Mouse (Mus musculus) testis, postnatal 10 days (tissue): ENCODE data around the gene Nlk.
"Not testable (repeated sequence)": the region's sequence is repeated elsewhere in the genome, so short reads cannot be mapped to it uniquely, and the experiment has no call there.

Experiments
- DNase-seq: peaks from one replicate; pipeline ENCODE4 v3.0.0; 2021; ENCODE audit warnings: low spot score

The Nlk gene

DNA sequence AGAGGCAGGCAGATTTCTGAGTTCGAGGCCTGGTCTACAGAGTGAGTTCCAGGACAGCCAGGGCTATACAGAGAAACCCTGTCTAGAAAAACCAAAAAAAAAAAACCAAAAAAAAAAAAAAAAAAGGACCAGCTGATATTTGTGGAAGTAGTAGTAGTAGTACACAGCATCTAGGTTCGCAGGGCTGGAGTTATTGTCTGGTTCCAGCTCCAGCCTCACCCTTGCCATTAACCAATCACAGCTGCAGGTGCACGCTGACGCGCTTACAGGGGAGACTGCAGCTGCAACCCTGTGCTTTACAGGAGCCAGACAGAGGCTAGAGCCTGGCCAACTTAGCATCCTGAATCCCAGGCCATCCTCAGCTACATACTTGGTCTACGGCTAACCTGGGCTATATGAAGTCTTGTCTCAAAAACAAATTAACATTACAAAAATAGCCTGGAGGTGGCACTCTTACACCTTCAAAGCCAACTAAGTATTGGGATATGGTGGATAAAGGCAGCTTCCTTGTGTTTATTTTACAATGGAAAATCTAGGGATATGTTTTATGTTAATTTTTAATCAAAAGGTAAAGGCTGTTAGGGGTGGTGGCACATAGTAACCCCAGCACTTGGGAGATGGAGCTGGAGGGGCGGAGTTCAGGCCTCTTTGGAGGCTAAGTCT lies 152.6 kb downstream of the Nlk start:
- no peak for DNase-seq

DNA sequence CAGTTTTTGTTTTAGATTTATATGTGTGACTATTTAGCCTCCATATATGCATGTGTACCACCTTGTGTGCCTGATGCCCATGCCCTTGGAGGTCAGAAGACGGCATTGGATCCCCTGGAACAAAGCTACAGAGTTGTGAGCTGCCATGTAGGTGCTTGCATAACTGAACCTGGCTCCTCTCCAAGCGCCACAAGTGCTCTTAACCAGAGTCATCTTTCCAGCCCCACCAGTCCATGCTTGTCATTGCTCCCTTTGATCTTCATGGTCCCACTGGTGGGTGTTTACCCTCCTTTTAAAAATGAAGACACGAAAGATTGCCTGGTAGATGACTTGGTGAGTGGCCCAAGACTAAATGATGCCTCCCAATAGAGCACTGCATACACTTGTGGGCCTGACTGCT lies 156.8 kb downstream of the Nlk start:
- no peak for DNase-seq

DNA sequence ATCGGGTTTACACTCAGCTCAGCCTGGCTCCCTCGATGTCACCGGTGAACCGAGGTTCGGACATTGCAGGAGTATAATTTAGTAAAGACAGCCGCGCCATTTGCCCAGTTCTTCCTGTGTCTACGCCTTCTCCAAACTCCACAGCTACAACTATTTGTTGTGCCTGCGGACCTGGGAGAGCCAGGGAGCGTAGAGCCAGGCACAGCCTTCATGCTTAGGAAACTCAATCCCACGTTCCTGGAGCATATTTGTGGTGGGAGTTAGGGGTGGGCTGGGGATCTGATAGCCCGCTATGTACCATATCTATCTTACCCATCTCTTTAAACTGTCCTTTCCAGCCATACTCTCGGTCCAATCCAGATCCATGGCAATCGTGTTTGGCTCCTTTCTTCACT lies 160.5 kb downstream of the Nlk start:
- no peak for DNase-seq

DNA sequence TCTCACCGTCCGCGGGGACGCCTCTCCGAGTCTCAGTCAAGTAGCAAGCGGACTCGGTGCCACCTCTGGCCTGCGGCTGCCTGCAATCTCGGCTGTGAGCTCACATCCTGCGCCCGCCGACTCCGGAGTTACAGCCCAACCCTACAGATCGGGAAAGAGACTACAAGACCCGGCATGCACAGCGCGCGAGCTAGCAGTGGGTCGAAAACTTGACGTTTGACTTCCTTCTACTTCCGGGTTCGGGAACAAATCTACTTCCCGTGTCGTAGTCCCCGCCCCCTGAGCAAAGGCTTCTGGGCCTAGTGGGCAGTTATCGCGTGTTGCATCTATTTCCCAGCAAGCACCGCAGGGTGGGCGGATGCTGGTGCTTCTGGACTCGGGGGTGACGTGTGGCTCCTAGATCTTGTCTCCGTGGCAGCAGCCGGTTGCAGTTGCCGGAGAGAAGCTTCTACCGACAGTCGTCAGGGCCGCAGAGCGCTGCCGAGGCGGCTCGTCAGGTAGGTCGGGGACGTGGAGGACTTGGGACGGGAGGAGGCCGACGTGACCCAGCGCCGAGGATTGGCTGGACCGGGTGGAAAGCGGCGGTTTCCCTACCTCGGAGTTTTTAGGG lies 161.0 kb downstream of the Nlk start, which contains the start of the genes Tnfaip1 and Ift20:
TSS of gene Tnfaip1 (minus strand) at position 253 of the 610 bp plus-strand sequence.
TSS of gene Ift20 (plus strand) at position 282 of the 610 bp plus-strand sequence.
- peak; percentile 97 for DNase-seq

DNA sequence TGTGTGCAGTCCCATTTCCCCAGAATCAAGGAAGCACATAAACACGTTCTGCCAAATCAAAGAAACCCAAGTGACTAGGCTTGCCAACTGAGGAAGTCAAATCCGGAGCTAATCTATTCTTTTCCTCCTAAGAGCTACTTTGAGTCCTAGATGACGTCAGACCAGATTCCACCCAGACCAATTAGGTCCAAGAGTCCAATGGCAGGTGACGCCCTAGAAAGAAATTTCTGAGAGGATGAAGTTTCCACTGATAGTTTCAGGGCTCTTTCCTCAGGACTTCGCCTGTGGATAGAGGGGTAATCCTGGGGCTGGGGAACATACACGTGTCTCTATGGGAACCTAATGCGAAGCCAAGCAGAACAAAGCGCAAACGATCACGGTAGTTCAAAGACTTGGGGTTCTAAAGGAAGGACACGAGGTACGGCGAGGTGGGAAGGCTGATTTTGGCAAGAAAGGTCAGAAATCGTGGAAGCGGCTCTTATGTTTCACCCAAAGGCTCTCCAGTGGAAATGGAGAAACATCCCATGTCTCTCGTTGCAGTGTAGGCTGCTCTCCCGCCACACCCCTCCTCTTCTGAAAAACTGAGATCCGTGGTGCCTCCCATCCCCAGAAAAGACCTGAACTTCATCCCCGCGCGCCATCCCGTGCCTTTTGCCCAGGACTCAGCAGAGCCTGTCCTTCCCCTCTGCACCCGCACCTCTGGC lies 161.6 kb downstream of the Nlk start:
- no peak for DNase-seq

DNA sequence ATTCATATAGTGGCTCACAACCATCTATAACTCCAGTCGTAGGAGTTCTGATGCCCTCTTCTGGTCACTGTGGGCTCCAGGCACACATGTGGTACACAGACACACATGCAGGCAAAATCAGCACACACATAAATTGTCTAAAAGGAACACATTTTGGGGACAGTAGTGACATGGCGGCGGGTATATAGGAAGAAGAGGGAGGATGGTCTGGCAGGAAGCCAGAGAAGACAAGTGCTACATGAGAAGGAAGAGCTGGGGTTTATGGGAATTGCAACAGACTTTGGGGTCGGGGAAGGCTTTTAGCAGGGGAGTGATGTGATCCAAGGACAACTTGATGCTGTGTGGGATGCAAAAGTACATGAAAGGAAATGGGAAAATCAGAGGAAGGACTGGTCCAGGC lies 162.7 kb downstream of the Nlk start:
- no peak for DNase-seq

DNA sequence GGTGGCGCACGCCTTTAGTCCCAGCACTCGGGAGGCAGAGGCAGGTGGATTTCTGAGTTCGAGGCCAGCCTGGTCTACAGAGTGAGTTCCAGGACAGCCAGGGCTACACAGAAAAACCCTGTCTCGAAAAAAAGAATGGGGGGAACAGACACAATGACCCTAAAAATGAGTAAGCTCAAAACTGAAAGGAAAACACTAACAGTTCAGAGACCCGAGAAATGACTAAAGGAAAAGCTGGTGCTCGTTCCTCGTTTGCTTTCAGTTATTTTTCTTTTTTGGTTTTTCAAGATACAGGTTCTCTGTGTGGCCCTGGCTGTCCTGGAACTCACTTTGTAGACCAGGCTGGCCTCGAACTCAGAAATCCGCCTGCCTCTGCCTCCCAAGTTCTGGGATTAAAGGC lies 165.7 kb downstream of the Nlk start:
- not testable (repeated sequence) for DNase-seq

DNA sequence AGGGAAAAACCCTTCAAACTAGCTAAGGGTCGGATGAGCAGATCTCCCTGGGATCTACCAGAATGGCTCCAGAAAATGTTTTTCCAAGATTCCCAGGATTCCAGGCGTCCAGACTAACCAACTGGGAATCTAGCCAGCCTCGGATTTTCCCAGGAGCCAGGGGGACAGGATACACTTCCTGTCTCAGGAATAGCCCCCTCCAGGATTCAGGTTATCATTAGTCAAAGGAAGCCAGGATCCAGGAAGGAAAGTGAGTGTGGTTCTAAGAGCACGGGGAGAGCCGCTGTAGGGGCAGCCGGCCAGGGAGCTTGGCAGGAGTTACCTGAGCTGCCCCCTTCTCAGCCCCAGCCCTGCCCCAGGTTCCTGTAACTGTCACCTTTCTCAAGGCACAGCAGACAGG lies 166.1 kb downstream of the Nlk start:
- DNase-seq = peak; percentile 39

DNA sequence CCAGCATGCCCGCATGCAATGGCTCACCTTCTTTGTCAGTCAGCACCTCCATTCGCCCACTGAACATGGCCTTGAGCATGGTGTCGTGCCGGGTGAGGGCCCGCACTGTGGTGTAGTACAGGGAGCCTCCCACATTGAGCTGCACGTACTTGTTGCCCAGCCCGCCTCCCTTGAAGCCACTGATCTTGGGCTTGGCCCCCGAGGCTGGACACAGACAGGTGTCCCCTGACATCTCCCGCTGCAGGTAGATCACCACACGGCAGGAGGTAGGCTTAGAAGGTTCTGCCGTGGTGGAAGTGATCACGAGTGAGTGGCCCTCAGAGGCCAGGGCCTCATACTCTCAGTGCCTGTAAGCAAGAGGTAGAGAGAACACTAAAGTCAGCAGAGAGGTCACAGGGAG lies 167.2 kb downstream of the Nlk start:
- DNase-seq = peak; percentile 40

DNA sequence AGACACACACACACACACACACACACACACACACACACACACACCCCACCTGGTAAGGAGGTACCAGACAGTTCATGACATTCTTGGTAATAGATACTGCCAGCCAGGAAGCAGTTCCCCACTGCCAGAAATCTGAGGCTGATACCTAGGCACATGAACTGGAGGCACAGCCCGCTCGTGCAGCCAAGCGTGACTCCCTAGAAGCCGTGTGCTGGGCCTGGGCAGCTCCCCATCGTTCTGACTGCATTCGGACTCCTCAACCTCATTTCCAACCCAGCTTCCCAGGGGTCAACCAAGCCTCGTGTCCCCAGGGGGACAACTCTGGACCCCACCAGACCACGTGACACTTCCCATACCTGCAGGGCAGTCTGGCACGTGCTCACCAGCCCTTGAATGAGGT lies 168.5 kb downstream of the Nlk start:
- no peak for DNase-seq

DNA sequence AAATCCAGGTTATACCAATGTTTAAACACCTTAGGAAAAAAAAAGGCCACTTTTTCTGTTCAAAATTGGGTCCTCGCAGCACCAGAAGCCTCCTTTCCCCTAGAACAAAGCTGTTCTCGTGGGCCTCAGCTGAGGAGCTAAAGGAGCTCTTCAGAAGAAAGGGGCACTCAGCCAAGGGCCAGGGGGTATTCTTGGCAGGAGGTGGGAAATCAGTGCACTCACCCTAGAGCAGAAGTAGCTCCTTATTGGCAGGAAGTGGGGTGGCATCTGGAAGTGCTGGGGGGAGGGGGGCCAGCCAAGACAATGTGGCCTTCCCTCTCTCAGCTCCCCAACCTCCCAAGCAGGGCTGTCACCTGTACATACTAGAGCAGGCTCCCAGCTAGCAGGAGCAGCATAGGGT lies 172.3 kb downstream of the Nlk start:
- no peak for DNase-seq

DNA sequence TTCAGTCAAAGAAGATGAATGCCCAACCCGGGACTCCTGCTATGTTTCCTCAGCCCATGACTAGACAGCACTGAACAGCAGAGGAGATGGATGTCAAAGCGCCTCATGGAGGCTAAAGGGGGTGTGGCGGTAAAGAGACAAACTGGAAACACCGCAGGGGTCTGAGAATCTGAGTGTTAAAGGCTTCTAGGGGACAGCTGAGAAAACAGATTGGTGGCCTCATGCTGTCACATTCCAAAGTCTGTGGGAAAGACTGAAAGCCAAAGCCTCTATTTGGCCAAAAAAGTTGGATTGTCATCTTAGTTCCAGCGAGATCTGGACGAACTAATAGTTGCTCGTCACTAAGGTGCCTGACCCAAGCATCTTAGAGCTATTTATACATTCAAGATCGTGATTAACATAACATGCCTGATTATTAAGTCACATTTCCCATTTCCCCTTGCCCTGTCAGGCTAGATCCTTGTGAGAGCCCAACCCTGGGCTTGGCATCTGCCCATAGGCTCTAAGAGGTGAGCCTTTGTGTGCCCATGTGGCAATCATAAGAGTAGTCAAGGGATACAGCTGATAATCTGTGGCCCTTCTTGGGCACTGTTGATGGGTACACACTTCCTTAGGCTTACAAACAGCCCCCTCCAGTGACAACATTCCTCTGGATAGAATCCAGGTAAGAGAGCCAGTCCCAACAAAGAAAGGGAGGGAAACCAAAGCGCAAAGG lies 173.8 kb downstream of the Nlk start:
- no peak for DNase-seq

DNA sequence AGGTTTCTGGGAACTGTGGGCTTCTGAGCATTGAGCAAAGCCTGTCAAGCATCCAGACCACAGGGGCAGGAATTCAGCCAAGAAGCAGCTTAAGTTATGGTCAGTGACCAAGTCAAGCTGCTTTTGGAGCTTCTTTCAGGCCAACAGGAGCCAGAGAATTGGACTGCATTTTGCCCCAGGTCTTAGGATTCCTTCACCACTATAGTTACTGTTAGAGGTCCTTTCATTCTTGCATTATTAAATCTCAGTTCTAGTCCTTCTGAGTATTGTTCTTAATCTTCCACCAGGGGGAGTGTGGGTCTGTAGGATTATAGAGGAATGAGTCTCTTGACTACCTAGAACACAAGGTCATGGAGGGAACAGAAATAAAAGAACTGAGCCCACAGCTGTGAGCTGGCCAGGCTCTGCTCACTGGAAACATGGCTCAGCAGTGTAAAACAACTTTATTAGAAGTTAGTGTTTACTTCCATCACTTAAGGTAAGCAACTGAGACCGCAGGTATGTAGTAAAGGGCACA lies 174.6 kb downstream of the Nlk start:
- DNase-seq = no peak

DNA sequence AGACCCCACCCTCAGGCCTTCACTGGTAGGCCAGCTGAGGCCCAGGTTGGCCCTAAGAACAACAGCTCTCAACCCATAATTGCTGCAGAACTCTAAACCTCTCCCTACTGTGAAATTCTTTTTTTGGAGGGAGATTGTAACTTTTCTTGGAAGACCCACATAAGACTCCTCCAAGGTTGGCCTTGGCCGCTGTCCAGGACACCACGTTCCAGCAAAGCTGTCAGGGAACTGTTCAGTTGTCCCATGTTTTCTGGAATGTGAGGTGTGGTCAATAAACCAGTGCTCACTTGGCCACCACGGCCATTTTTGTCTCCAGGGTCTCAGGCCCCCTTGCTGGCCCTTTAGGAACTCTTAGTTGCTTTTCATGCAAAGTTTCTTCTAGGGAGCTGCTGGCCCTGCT lies 175.3 kb downstream of the Nlk start:
- DNase-seq = peak; percentile 81

DNA sequence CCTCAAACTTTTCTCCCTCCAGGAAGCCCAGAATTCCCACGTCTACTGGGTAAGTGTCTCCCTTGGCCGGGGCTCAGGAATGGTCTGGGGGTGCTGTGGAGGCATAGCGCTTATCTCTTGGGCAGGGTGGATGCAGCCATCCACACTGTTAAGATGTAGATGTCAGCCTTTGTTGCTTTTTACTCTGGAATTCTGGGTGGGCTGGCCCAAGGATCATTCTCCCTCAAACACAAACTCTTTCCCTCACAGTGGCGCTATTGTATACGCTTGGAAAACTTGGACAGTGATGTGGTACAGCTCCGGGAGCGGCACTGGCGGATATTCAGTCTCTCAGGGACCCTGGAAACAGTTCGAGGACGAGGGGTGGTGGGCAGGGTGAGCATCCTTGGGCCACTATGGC lies 178.2 kb downstream of the Nlk start:
- peak; percentile 34 for DNase-seq
